Mouse (Mus musculus): ENCODE results near the gene Hist1h1e.
A peak's percentile ranks its signal among the peaks of the same experiment; 100 is the strongest.

Gene Hist1h1e

GRCm38 (mm10) chr13:23622175-23622671 lies at the start of gene Hist1h1e:
TSS of gene Hist1h1e (minus strand) at chr13:23622558.
- DNase-seq (ENCODE audit: extremely low read depth, low read depth) = peak; percentile 81

- DNase-seq (ENCODE audit: extremely low read depth, low read depth) = no peak
These were observed 40.2 kb upstream of the Hist1h1e start for GRCm38 (mm10) chr13:23662536-23662935.

GRCm38 (mm10) chr13:23659636-23660366 lies 37.4 kb upstream of the Hist1h1e start:
- DNase-seq (ENCODE audit: extremely low read depth, low read depth) = no peak

DNA sequence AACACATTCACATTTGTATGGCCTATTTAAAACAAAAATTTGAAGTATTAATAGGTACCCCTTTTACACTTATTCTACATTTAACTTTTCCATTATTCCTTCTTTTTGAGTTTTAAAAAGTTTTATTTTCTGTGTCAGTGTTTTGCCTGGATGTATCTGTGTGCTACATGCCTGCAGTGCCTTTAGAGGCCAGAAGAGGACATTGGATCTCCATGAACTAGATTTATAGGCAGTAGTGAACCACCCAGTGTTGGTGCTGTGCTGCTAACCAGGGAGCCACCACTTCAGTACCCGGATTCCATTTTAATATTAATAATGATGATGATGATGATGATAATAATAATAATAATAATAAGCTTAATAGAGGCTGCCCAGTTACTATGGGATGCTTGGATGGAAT lies 8.3 kb upstream of the Hist1h1e start:
- peak; percentile 36 for DNase-seq (ENCODE audit: extremely low read depth, low read depth)

GRCm38 (mm10) chr13:23622861-23623450 lies 598 bp upstream of the Hist1h1e start:
- peak; percentile 39 for DNase-seq (ENCODE audit: extremely low read depth, low read depth)

DNA sequence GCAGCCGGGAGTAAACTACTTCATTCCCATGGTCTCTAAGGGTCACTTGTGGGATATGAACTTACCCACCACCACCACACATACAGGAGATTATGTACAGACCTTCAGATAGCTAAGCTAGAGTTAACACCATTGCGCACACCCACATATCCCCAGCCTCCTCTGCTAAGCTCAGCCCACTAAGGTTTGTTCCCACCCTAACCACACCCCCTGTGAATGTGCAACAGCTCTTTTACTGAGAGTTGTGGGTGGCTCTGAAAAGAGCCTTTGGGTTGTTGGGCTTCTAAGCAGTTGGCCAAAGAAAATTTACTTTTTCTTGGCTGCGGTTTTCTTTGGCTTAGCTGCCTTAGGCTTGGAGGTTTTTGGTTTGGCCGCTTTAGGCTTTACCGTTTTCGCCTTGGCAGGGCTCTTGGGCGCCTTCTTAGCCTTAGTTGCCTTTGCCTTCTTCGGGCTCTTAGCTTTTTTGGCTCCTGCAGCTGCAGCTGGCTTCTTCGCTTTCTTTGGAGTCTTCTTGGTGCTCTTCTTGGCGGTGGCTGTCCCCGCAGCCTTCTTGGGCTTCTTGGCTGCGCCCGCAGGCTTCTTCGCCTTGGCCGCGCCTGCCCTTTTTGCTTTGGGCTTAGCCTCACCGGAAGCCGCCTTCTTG lies 705 bp downstream of the Hist1h1e start:
- DNase-seq (ENCODE audit: extremely low read depth, low read depth) = no peak

DNA sequence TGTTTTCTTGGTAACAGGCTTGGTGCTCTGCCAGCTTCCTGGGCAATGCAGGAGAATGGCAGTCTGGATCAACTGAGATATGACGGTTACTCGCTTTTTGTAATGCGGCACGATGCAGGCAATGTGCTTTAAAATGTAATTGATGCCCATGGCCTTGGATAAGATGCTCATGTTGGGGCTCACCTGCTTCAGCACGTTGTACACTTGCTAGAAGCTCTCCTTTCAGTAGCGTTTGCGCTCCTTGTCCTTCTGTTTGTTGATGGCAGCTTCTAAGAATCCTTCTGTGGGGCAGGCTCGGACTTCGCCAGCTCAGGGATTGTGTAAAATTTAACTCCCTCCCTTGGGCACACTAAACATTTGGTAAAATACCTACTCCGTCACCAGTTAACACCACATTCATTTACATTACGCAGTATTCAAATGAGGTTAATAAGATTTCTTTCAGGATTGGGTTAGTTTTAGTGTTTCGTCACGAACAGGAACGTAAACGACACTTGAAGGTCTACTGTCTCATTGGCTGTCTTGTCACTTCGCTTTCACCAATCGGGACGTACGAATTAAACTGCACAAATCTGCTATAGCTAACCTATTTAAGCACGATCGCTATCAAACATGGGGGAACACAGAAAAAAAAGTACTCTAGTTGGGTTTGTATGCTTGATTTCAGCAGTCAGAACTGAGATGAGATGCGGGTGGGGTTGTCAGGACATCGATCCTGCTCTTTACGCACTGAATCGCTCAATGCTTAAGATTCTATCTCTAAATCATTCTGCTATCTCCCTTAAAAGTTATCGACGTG lies 1.4 kb downstream of the Hist1h1e start, which contains the start of gene Hist1h2be:
TSS of gene Hist1h2be (minus strand) at position 392 of the 799 bp plus-strand sequence.
- DNase-seq (ENCODE audit: extremely low read depth, low read depth) = peak; percentile 98

- peak; percentile 55 for DNase-seq (ENCODE audit: extremely low read depth, low read depth)
These were observed 2.2 kb downstream of the Hist1h1e start for GRCm38 (mm10) chr13:23620056-23620732.

DNA sequence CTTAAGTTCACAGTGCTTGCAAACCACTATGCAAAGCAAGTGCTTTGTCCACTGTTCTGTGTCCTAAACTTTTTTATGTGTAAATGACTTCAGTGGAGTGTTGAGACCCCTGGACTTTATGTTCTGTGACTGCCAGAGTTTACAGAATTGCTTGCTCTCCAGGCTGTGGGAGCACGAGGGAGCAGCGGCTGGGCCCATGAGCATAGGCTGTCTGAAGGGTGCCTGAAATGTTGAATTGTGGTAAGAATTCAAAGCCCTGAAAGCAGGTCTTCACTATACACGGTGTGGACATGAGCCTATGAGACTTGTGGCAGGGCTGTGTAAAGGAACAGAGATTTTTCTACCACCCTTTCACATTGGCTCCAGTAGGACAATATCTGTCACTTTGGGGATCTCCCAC lies 10.7 kb downstream of the Hist1h1e start:
- DNase-seq (ENCODE audit: extremely low read depth, low read depth) = no peak

DNA sequence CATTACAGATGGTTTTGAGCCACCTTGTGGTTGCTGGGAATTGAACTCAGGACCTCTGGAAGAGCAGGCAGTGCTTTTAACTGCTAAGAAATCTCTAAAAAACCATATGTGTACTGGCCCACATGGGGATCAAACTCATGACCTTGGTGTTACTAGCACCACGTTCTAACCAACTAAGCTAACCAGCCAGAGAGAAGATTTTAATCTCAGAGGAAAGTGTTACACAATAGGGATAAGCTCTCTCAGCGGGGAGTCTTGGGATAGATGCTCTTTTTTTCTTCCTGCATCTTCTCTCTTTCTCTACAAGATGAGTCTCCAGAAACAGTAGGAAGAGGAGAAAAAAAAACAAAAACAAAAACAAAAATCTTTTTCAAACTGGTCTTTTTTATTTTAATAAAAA lies 12.0 kb downstream of the Hist1h1e start:
- no peak for DNase-seq (ENCODE audit: extremely low read depth, low read depth)

DNA sequence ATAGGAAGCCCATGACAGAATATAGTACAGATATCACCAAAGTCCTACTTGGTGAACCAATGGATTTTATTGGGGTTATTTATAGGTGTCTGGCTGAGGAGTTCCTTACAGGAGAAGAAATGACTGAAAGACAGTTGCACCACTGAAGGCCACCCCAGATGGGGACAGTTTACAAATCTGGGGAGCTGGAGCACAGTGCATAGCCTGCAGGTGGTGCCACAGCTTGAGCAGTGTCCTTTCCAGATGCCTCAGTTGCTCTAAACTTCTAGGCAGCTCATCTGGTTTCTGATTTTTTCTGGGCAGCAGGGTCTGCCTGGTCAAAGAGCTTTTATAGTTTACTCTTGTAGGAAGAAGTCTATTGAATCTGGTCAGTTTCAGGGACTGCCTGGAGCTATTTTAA lies 12.5 kb downstream of the Hist1h1e start:
- DNase-seq (ENCODE audit: extremely low read depth, low read depth) = no peak

DNA sequence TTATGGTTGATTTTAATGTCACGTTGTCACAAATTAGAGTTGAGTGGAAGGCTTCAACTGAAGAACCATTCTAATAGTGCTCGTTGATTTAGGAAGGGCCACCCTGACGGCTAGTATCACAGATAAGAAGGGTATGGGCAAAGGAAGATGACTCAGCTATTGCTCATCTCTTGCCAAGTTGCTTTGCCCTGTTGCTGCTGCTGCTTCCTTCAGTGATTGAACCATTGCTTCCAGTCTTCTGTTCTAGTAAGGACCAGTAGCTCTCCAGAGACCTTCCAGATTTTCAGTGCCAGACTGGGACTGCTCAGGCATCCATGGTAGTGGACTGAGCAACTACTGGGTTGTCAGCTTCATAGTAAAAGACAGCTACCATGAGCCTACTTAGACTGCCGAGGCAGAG lies 13.1 kb downstream of the Hist1h1e start:
- peak; percentile 41 for DNase-seq (ENCODE audit: extremely low read depth, low read depth)

- no peak for DNase-seq (ENCODE audit: extremely low read depth, low read depth)
These were observed 17.3 kb downstream of the Hist1h1e start for GRCm38 (mm10) chr13:23605052-23605451.

DNA sequence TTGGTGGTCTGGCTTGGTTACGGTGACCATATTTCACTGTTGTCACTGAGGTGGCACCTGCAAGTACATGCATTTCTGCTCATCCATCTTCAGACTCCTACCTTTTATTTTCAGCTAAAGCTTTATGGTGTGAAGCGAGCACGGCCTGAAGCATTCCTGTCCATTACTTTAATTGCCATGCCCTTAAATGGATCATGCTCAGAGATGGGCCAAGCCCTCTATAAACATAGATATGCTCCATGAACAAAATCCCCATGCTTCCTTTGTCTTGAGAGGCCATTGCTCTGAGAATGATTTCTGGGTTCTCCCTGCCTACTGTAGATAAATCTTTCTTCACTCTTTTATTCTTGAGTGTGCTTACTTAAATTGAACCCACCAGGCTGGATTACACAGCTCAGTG lies 17.9 kb downstream of the Hist1h1e start:
- no peak for DNase-seq (ENCODE audit: extremely low read depth, low read depth)

- no peak for DNase-seq (ENCODE audit: extremely low read depth, low read depth)
These were observed 19.1 kb downstream of the Hist1h1e start for GRCm38 (mm10) chr13:23603182-23603699.

- DNase-seq (ENCODE audit: extremely low read depth, low read depth) = peak; percentile 69
These were observed 24.4 kb downstream of the Hist1h1e start for GRCm38 (mm10) chr13:23597957-23598356.

GRCm38 (mm10) chr13:23595622-23596372 lies 26.6 kb downstream of the Hist1h1e start:
- DNase-seq (ENCODE audit: extremely low read depth, low read depth) = no peak

- no peak for DNase-seq (ENCODE audit: extremely low read depth, low read depth)
These were observed 27.2 kb downstream of the Hist1h1e start for GRCm38 (mm10) chr13:23595185-23595584.

DNA sequence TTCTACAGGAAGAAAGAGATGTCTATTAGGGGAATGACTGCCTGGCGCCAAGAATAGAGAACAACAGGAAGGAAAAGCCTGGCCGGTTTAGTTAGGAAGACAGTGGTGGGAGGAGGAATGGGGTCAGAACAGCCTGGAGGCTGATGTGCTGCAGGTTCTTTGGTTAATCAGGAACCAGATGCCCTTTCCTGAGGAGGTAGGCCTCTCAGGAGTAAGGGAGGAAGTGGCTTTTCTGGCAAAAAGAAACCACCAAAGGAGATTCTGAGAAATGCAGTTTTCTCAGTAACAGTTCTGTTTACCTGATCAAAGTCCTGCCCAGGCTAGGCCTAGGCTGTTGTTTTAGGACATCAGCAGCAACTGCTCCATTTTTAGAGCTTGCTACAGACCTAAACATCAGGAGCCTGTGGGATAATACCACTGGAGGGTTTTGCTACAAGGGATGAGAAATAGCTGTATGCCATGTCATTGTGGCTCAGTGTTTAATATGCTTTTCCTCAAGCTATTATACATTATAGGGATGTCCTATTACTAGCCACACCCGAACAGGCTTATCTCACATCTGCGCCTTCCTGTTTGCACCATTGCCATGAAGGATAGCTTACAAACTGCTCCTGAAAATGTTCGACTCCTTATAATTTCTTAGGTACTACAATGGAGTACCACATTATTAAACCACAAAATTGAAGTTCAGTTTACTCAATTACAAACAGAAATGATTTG lies 29.1 kb downstream of the Hist1h1e start:
- peak; percentile 59 for DNase-seq (ENCODE audit: extremely low read depth, low read depth)

All from MEL-GATA-1-ER (cell line).